Mouse (Mus musculus): ENCODE results near the gene Ppp5c. TPM values are rescaled to one million over a fixed set of nuclear protein-coding genes. Genes with fewer than 3 reads are reported as not detected.

Ppp5c gene
- polyA plus RNA-seq, 1 experiment from 2014 or later: 71.8 TPM

DNA sequence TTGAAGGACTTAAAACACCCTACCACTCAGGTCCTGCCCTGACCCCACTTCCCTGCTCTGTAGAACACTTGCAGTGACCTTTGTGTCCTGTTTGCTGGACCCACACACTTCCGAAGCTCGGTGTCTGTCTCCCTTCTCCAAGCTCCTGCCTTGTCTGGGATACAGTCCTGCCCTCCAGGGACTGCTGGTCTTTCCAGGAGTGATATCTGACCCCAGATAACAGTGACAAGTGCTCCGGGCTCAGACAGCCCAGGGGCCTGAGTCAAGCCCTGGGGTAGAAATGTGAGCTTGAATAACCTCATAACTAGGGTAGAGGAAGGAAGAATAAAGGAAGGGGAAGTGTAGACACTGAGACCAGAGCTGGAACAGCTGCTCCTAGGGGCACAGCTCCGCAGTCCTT lies 4.0 kb downstream of the Ppp5c start:
- H3K9me3 ChIP-seq (ENCODE audit: low read length): no peaks in the 10 kb centered on the region
- H3K4me1 ChIP-seq (ENCODE audit: insufficient read depth, low read depth, low read length): peaks cover 33% of the 10 kb centered on the region

GRCm38 (mm10) chr7:17022176-17022575 lies 5.5 kb downstream of the Ppp5c start:
- Histone ChIP-seq H3K27me3 (replicated peaks; ENCODE audit: insufficient read depth, low read length) (no peaks in the 10 kb centered on the region), H3K36me3 (ENCODE audit: insufficient read depth, low read length) (0 out of 2 replicates have a peak, but pooled peaks cover 5% of the 10 kb centered on the region), H3K4me1 (ENCODE audit: insufficient read depth, low read depth, low read length) (peaks cover 33% of the 10 kb centered on the region), H3K9me3 (ENCODE audit: low read length) (no peaks in the 10 kb centered on the region), H3K4me2 (replicated peaks; ENCODE audit: low read depth, low read length) (no peak overlapping the region), H3K9ac (replicated peaks; ENCODE audit: low read depth) (no peak overlapping the region), H3K4me3 (ENCODE audit: low read depth, low read length) (no peak overlapping the region), H3K27ac (ENCODE audit: low read length) (no peak overlapping the region)
- DNase-seq (ENCODE audit: low spot score): no peak
- TF ChIP-seq CTCF (IDR thresholded peaks at IDR 0.05) (no peak), EP300 (IDR thresholded peaks at IDR 0.05) (no peak)
- ATAC-seq: no peak
- 95% methylated on average over 15 of the region's 15 CpGs for WGBS

More for the DNA sequence above, 4.0 kb downstream of the Ppp5c start:
- ATAC-seq: no peak
- Histone ChIP-seq H3K27me3 (replicated peaks; ENCODE audit: insufficient read depth, low read length) (no peaks in the 10 kb centered on the region), H3K4me2 (replicated peaks; ENCODE audit: low read depth, low read length) (no peak overlapping the region), H3K36me3 (ENCODE audit: insufficient read depth, low read length) (0 out of 2 replicates have a peak, but pooled peaks cover 5% of the 10 kb centered on the region), H3K9ac (replicated peaks; ENCODE audit: low read depth) (peak overlapping the region; percentile 33), H3K4me3 (ENCODE audit: low read depth, low read length) (no peak overlapping the region), H3K27ac (ENCODE audit: low read length) (peak overlapping the region; percentile 89)
- no peak for DNase-seq (ENCODE audit: low spot score)
- TF ChIP-seq CTCF (IDR thresholded peaks at IDR 0.05) (no peak), EP300 (IDR thresholded peaks at IDR 0.05) (no peak)
- WGBS: 40% methylated on average over 4 of the region's 4 CpGs

DNA sequence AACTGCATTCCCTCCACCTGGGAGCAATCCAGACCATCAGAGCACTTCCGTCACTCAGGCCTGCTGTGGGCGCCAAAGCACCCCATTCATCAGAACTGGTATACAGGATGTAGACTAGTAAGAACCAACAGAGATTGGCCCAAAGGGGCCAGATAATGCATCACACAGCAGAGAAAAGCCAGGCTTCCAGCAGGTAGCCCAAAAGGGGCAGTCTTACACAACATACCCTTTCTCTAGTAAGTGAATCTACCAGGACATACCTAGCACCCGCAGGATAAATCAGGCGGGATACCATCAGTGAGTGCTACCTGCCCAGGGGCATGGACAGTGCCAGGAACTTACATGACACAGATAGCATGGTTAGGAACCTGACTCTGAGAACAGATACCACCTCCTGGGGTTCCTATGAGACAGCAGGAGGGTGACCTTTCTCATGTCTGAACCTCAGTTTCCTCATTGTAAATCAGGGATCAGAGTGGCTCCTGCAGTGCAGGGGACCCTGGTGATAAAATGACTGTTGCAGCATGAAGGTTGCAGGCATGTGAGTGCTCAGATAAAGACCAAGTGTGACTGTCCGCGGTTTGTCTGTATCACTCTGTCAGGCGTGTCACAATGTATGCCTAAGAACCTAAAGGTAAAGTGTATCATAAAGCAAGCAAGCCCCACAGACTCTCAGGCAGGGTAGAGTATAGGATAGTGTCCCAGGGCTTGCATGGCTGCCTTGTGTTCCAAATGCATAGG lies 8.1 kb downstream of the Ppp5c start:
- Histone ChIP-seq H3K9me3 (ENCODE audit: low read length) (no peaks in the 10 kb centered on the region), H3K36me3 (ENCODE audit: insufficient read depth, low read length) (peaks cover 15% of the 10 kb centered on the region; the same call in 1 of the 2 replicates), H3K9ac (replicated peaks; ENCODE audit: low read depth) (no peak overlapping the region), H3K27me3 (replicated peaks; ENCODE audit: insufficient read depth, low read length) (no peaks in the 10 kb centered on the region), H3K4me3 (ENCODE audit: low read depth, low read length) (no peak overlapping the region), H3K27ac (ENCODE audit: low read length) (no peak overlapping the region), H3K4me1 (ENCODE audit: insufficient read depth, low read depth, low read length) (peaks cover 17% of the 10 kb centered on the region; the same call in 1 of the 2 replicates), H3K4me2 (replicated peaks; ENCODE audit: low read depth, low read length) (no peak overlapping the region)
- 88% methylated on average over 7 of the region's 7 CpGs for WGBS
- TF ChIP-seq CTCF (IDR thresholded peaks at IDR 0.05) (no peak), EP300 (IDR thresholded peaks at IDR 0.05) (no peak)
- ATAC-seq (no peak), DNase-seq (ENCODE audit: low spot score) (no peak)

GRCm38 (mm10) chr7:17017921-17018320 lies 9.8 kb downstream of the Ppp5c start:
- H3K9me3 ChIP-seq (ENCODE audit: low read length): no peaks in the 10 kb centered on the region
- peaks cover 30% of the 10 kb centered on the region for H3K36me3 ChIP-seq (ENCODE audit: insufficient read depth, low read length)
- no peak for DNase-seq (ENCODE audit: low spot score)
- 74% methylated on average over 2 of the region's 2 CpGs for WGBS
- no peak overlapping the region for H3K4me3 ChIP-seq (ENCODE audit: low read depth, low read length)
- H3K27ac ChIP-seq (ENCODE audit: low read length): 0 out of 2 replicates have a peak overlapping the region, but pooled peaks have one; percentile 7
- no peak for ATAC-seq
- H3K9ac ChIP-seq (replicated peaks; ENCODE audit: low read depth): no peak overlapping the region
- no peak overlapping the region for H3K4me2 ChIP-seq (replicated peaks; ENCODE audit: low read depth, low read length)
- no peaks in the 10 kb centered on the region for H3K27me3 ChIP-seq (replicated peaks; ENCODE audit: insufficient read depth, low read length)
- H3K4me1 ChIP-seq (ENCODE audit: insufficient read depth, low read depth, low read length): peaks cover under 1% of the 10 kb centered on the region; the same call in 1 of the 2 replicates
- no peak for TF ChIP-seq EP300 (IDR thresholded peaks at IDR 0.05)
- no peak for TF ChIP-seq CTCF (IDR thresholded peaks at IDR 0.05)

DNA sequence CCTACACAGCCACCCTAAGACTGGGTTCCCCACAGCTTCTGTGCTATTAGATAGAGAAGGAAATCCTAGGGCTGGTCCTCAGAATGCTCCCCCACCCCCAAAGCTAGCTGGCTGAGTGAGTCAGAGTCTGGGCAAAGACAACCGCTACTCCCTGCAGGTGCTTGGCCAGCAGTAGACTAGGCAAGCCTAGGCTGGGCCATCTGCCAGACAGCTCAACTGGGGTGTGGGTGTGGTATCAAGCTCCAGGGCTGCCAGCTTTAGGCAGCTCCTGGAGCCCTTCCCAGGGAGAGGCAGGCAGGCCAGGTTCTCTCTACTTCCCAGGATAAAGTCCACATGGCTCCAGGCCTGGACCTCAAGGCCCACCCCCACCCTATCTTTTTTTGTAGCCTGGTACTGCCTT lies 10.7 kb downstream of the Ppp5c start:
- H3K27me3 ChIP-seq (replicated peaks; ENCODE audit: insufficient read depth, low read length): no peaks in the 10 kb centered on the region
- H3K9me3 ChIP-seq (ENCODE audit: low read length): no peaks in the 10 kb centered on the region
- H3K36me3 ChIP-seq (ENCODE audit: insufficient read depth, low read length): peaks cover 25% of the 10 kb centered on the region
- no peak overlapping the region for H3K9ac ChIP-seq (replicated peaks; ENCODE audit: low read depth)
- no peaks in the 10 kb centered on the region for H3K4me1 ChIP-seq (ENCODE audit: insufficient read depth, low read depth, low read length)
- no peak overlapping the region for H3K4me2 ChIP-seq (replicated peaks; ENCODE audit: low read depth, low read length)
- WGBS: 32% methylated on average over 1 of the region's 1 CpGs
- TF ChIP-seq EP300 (IDR thresholded peaks at IDR 0.05) (no peak), CTCF (IDR thresholded peaks at IDR 0.05) (no peak)
- no peak overlapping the region for H3K4me3 ChIP-seq (ENCODE audit: low read depth, low read length)
- DNase-seq (ENCODE audit: low spot score) (peak; percentile 92), ATAC-seq (peak; percentile 94)
- H3K27ac ChIP-seq (ENCODE audit: low read length): peak overlapping the region; percentile 38; the same call in 1 of the 2 replicates

- Histone ChIP-seq H3K4me3 (ENCODE audit: low read depth, low read length) (no peak overlapping the region), H3K36me3 (ENCODE audit: insufficient read depth, low read length) (peaks cover 25% of the 10 kb centered on the region), H3K9me3 (ENCODE audit: low read length) (no peaks in the 10 kb centered on the region), H3K9ac (replicated peaks; ENCODE audit: low read depth) (no peak overlapping the region), H3K4me1 (ENCODE audit: insufficient read depth, low read depth, low read length) (no peaks in the 10 kb centered on the region), H3K27ac (ENCODE audit: low read length) (no peak overlapping the region), H3K27me3 (replicated peaks; ENCODE audit: insufficient read depth, low read length) (no peaks in the 10 kb centered on the region), H3K4me2 (replicated peaks; ENCODE audit: low read depth, low read length) (no peak overlapping the region)
- DNase-seq (ENCODE audit: low spot score): no peak
- ATAC-seq: no peak
- no peak for TF ChIP-seq EP300 (IDR thresholded peaks at IDR 0.05)
- TF ChIP-seq CTCF (IDR thresholded peaks at IDR 0.05): peak; percentile 37
- WGBS: 81% methylated on average over 6 of the region's 6 CpGs
Observed at GRCm38 (mm10) chr7:17015381-17015780, 12.3 kb downstream of the Ppp5c start.
